Mouse (Mus musculus): ENCODE measurements at regions not wholly inside any gene's neighbourhood (a gene's known extent, or its start where the extent isn't known, plus 50 kb on each side); places are given as distances from the start of the nearest gene placed in this dataset.

GRCm38 (mm10) chr9:52286104-52286503 is 117.7 kb upstream of the Zc3h12c start:
- no peak for TF ChIP-seq ZC3H11A (IDR thresholded peaks at IDR 0.05; ENCODE audit: low read depth, low read length)
- no peak for TF ChIP-seq EP300 (IDR thresholded peaks at IDR 0.05; ENCODE audit: low read depth in 1 of 2, low read length in 2 of 2)
- no peak for TF ChIP-seq CTCF (IDR thresholded peaks at IDR 0.05 in 2 of 3, conservative IDR thresholded peaks at IDR 0.05 in 1 of 3; ENCODE audit: control insufficient read depth in 1 of 3, insufficient read depth in 1 of 3, low read depth in 2 of 3, low read length in 3 of 3, poor library complexity in 1 of 3, severe bottlenecking in 1 of 3)
- TF ChIP-seq POLR2A (IDR thresholded peaks at IDR 0.05; ENCODE audit: control insufficient read depth in 1 of 2, insufficient read depth in 1 of 2, low read depth in 1 of 2, low read length in 2 of 2, poor library complexity in 1 of 2) = no peak
- TF ChIP-seq NELFE (IDR thresholded peaks at IDR 0.05; ENCODE audit: low read depth, low read length) = no peak
